Mouse (Mus musculus): Measurements from ENCODE around the gene Gjb4.

Gjb4 gene

GRCm38 (mm10) chr4:127349560-127350300, 4.2 kb downstream of the Gjb4 start:
- DNase-seq (ENCODE audit: low spot score), result no peak

- no peak for DNase-seq (ENCODE audit: low spot score)
Observed at GRCm38 (mm10) chr4:127345000-127345399, 8.9 kb downstream of the Gjb4 start.

GRCm38 (mm10) chr4:127341372-127341771, 12.5 kb downstream of the Gjb4 start:
- no peak for DNase-seq (ENCODE audit: low spot score)

GRCm38 (mm10) chr4:127337668-127338067, 16.2 kb downstream of the Gjb4 start:
- DNase-seq (ENCODE audit: low spot score), result no peak

DNA sequence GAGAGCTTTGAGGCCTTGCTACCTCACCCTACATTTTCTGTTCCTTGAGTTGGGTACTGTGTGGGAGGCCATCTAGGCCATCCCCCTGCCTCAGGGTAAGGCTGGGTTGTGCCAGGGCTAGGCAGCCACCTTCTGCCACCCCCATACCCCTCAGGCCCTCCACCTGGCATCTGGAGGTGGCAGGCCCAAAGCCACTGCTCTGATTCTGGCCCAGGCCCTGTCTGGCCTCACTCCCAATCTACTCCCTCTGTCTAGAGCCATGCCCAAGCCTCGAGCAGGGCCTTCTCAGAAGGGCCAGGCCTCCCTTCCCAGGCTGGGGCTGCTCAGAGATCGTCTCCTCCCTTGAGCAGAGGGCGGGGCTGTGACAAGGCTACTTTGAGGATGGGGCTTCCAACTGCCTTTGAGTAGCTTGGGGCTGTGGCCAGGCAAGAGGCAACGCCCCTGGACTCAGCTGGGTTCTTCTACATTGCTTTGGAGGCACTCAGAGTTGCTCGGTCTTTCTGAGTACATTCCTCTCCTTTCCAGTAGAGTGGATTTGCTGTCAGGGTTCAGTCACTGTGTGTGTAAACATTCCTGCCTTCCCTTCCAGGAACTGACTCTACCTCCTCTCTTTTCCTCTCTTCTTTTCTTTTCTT, 18.9 kb downstream of the Gjb4 start:
- no peak for DNase-seq (ENCODE audit: low spot score)

GRCm38 (mm10) chr4:127331171-127331570, 22.7 kb downstream of the Gjb4 start:
- no peak for DNase-seq (ENCODE audit: low spot score)

GRCm38 (mm10) chr4:127330181-127331100, 23.4 kb downstream of the Gjb4 start, which contains the start of gene Gjb3:
Gene Gjb3, minus strand, starts transcription at chr4:127330844.
- no peak for DNase-seq (ENCODE audit: low spot score)

- no peak for DNase-seq (ENCODE audit: low spot score)
Observed at GRCm38 (mm10) chr4:127329751-127330150, 24.1 kb downstream of the Gjb4 start.

DNA sequence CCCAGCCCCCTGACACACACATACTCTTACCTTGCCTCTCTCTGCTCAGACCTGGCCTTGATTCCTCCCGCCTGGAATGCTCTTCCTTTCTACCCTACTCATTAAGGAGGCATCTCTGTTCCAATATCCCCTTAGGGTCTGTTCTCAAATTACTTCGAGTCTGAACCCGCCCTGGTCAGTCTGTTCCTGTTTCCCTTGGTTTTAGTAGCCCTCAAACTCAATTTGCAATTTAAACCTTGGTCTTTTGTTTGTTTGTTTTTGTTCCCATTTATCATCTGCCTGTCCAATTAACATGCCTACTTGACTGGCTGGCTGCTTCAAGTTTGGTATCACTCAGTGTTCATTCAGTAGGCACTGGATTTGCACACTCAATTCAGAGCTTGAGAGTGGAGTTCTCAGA, 24.8 kb downstream of the Gjb4 start:
- no peak for DNase-seq (ENCODE audit: low spot score)

- no peak for DNase-seq (ENCODE audit: low spot score)
Observed at GRCm38 (mm10) chr4:127328378-127328777, 25.5 kb downstream of the Gjb4 start.

- DNase-seq (ENCODE audit: low spot score), result no peak
Observed at GRCm38 (mm10) chr4:127327749-127328148, 26.1 kb downstream of the Gjb4 start.

- DNase-seq (ENCODE audit: low spot score), result no peak
Observed at GRCm38 (mm10) chr4:127327258-127327657, 26.6 kb downstream of the Gjb4 start.

DNA sequence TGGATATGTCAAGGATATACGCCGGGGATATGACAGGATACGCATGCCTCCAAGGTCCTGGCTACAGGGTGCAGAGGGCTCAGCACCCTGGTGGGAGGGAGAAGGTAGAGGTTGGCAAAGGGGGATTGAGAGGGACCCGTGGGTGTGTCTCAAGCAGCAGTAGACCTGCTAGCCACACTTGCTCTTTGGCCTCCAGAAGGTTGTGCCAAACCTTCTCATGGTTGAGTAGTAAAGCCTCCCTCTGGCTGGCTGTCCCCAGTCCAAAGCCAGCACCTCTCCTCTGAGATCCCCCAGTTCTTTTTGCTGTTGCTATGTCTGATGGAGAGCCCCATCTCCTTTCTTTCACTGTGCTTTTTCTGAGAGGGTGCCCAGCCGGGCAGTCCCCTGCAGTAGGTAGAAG, 28.6 kb downstream of the Gjb4 start:
- no peak for DNase-seq (ENCODE audit: low spot score)

DNA sequence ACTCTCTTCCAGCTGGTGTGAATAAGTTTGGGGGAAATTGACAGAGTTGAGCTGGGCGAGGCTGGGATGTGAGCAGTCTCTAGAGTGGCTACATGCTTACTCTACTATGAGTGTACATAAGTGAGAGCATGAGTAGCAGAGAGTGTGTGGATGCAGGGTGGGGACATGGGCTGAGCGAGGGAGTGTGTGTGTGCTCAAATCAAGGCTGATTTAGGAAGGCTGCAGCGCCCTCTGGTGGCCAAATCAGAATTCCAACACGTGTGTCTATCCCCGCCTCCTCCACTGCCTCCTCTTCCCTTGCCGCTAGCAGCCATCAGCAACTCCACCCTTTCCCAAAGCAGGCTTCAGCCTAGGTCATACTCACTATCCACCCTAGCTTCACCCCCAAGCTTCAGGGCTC, 29.1 kb downstream of the Gjb4 start:
- peak; percentile 93 for DNase-seq (ENCODE audit: low spot score)

DNA sequence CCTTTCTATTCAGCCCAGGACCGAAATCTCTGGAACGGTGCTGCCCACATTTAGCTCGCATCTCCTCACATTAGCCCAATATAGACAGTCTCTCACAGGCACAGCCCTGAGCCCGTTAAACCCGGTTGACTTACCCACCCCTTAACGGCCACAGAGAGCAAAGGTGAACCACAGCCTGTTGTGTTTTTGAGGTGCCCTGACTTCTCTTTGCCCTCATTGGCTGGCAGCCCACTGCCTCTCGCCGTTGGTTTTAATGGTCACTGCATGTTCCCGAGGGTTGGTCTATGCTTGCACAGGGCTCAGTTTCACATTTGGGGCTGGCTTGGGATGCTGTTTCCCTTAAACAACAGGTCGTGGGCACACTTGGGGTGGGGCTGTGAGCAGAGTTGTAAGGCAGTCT, 29.6 kb downstream of the Gjb4 start:
- DNase-seq (ENCODE audit: low spot score), result no peak

DNA sequence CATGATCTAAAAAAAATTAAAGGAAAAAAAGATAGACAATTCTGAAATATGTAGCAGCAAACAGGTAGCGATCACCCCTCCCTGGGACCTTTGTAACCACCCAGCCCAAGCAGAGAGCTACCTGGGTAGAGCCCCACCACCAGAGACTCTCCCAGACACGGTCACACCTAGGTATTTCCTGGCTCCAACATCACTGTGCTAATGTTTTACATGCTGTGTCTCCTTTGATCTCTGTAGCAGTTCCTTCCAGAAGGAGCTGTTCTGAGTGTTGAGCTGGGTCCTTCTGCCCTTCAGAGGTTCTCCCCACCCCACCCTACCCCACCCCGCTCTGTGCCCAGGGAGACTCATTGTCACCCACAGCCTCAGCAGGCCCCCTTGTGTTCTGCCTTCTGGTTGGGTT, 30.2 kb downstream of the Gjb4 start:
- DNase-seq (ENCODE audit: low spot score), result no peak

DNA sequence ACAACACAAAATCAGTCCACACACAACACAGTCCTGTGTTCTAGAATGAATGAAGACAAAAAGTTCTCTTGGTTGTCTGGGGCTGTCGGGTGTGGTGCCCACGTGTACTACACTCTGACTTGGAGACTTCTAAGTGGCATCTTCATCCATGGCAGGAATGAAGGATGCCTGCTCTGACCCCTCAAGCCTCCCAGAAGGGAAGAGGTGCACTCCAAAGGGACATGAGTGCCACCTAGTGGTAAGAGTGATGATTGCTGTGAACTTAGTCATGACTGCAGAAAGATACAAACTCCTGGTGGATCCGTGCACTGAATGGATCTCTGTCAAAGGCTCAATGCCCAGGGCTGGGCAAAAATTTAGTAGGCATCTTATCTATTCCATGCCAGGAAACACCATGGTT, 34.3 kb downstream of the Gjb4 start:
- DNase-seq (ENCODE audit: low spot score), result peak; percentile 81

- no peak for DNase-seq (ENCODE audit: low spot score)
Observed at GRCm38 (mm10) chr4:127317143-127317542, 36.7 kb downstream of the Gjb4 start.

DNA sequence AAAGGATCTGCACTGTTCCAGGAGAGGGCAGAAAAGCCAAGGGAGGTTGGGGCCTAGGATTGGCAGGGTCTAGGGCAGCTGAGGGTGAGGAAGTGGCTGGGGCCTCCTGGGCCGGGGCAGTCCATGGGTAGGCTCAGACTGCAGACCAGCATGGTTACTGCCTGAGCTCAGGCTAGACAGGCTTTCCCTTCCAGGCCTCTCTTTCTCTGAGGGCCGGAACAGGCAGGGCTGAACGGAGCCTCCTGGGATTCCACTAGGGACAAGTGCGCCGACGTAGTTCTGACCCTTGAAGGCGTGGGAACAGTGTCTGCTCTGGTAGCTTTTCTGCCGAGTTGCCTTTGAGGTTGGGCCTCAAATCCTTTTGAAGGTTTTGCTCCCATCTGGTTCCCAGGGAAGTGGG, 38.1 kb downstream of the Gjb4 start:
- DNase-seq (ENCODE audit: low spot score), result no peak

DNA sequence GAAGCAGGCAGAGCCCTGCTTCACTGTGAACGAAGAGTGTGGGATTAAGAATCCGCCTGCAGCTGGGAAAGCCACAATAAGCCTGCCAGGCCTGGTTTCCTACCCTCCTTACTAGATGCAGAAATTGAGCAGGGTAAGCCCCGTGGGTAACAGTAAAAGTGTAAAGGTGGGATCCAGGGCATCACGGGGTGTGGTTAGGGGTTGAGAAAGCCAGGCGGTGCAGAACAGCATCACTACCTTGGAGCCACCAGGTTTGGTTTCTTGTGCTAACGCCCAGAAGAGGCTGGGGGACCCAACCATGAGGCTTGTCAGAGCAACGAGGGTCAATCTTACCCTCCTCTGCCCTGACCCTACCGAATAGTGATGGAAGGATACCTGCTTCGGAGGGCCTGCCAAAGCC, 39.3 kb downstream of the Gjb4 start:
- no peak for DNase-seq (ENCODE audit: low spot score)

DNA sequence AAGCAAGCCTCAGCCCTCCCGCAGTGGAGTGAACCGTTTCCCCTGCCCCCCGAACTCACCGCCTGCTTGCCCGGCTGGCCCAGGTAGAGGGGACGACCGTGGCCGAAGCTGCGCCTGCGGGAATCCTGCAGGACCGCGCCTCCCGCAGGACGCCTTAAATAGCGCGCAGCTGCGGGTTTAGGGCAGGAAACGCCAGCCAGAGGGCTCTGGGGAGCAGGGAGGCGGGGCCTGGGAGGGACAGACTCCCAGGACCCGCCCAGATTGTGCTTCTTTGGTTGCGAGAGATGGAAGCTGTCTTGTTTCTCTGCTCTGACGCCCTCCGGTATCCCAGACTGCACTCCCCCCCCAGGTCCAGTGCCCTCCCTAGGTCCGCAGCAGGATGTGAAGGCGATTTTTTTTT, 40.0 kb downstream of the Gjb4 start, which contains the start of gene Gja4:
Gja4 (minus strand) TSS at position 179 of the 400 bp plus-strand sequence.
- DNase-seq (ENCODE audit: low spot score), result peak; percentile 84

- no peak for DNase-seq (ENCODE audit: low spot score)
Observed at GRCm38 (mm10) chr4:127312349-127312748, 41.5 kb downstream of the Gjb4 start.

GRCm38 (mm10) chr4:127311561-127311960, 42.3 kb downstream of the Gjb4 start:
- no peak for DNase-seq (ENCODE audit: low spot score)
